Mouse (Mus musculus): ENCODE data around the gene Mr1. TPM values are rescaled to one million over a fixed set of nuclear protein-coding genes. Genes with fewer than 3 reads are reported as not detected.
A peak's percentile ranks its signal among the peaks of the same experiment; 100 is the strongest.

Gene Mr1
- total RNA-seq, 1 experiment from 2014 or later = 18.3 TPM

GRCm38 (mm10) chr1:155098486-155099279 lies 47.9 kb downstream of the Mr1 start:
- ATAC-seq (replicated peaks; ENCODE audit: insufficient number of reproducible peaks, low FRiP score, low TSS enrichment, poor library complexity, severe bottlenecking) = no peak

DNA sequence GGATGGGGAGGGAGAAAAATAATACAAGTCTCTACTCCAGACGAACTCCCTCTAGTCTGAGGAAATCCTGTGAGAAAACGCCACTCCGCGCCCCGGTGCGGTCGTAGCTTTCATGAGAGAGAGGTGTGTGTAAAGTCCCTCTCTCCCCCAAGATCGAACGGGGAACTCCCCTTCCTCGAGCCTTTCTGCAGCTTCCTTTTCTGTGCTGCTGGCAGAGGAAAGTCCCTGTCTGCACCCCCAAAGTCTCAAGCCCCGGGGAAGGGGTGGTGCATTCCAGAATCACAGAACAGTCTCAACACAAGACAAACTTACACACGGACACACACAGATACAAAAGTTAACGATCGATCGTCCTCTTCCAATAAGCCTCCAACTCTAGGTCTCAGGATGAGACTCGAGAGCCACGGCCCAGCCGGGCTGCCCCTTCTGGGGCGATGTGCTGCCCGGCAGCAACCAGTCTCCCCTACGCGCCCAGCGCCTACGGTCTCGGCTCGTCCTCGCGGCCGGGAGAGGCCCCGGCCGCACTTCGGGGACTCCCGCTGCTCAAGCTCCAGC lies 48.6 kb downstream of the Mr1 start:
- ATAC-seq (replicated peaks; ENCODE audit: insufficient number of reproducible peaks, low FRiP score, low TSS enrichment, poor library complexity, severe bottlenecking) = peak; percentile 45; the same call in 1 of the 2 replicates

DNA sequence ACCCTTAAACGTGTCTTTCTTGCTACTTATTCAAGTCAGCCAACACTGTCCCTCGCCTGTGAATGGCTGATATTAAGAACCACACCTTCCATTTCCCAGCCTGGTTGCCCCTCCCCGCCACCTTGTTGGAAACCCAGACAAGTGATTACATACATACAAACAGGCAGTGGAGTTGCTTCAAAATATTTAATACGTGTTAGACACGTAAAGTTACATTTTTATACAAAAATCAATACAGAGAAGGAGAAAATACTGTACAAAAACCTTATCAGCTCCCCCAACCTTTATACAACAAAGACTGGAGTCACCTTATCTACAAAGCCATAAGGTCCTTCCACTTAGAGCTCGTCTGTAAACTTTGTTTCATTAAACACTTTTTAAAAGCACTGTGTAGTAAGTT lies 49.3 kb downstream of the Mr1 start:
- no peak for ATAC-seq (replicated peaks; ENCODE audit: insufficient number of reproducible peaks, low FRiP score, low TSS enrichment, poor library complexity, severe bottlenecking)

GRCm38 (mm10) chr1:155096620-155097261 lies 49.9 kb downstream of the Mr1 start:
- peak; percentile 58 for ATAC-seq (replicated peaks; ENCODE audit: insufficient number of reproducible peaks, low FRiP score, low TSS enrichment, poor library complexity, severe bottlenecking)

- ATAC-seq (replicated peaks; ENCODE audit: insufficient number of reproducible peaks, low FRiP score, low TSS enrichment, poor library complexity, severe bottlenecking) = no peak
Measured at GRCm38 (mm10) chr1:155093971-155094707, 52.5 kb downstream of the Mr1 start.

DNA sequence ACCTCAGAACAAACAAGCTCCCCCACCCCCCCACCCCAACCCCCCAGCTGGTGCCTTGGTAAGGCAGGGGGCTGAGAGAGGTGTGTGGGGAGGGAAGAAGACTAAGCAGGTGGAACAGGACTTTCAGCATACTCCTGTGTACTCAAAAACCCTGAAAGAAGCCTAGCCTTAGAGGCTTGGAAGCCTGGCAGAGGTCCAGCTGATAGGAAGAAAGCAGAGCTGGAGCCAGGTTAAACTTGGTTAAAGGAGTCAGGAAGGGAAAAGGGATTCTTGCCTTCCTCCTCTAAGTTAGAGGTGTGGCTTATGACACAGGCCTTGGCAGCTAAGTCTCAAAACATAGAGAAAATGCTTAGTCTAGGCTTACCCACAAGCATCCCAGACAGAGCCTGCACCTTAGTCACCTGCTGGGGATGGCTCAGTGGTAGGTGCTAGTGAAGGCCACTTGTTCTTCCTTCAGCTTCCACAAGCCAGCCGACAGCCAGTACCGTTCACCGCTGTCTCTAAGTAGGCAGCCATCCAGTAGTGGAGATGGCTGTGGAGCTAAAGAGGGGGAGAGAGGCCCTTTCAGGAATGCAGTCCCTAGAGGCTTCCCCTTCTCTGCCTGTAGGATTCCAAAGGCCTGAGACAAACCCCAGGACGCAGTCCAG lies 53.3 kb downstream of the Mr1 start:
- no peak for ATAC-seq (replicated peaks; ENCODE audit: insufficient number of reproducible peaks, low FRiP score, low TSS enrichment, poor library complexity, severe bottlenecking)

DNA sequence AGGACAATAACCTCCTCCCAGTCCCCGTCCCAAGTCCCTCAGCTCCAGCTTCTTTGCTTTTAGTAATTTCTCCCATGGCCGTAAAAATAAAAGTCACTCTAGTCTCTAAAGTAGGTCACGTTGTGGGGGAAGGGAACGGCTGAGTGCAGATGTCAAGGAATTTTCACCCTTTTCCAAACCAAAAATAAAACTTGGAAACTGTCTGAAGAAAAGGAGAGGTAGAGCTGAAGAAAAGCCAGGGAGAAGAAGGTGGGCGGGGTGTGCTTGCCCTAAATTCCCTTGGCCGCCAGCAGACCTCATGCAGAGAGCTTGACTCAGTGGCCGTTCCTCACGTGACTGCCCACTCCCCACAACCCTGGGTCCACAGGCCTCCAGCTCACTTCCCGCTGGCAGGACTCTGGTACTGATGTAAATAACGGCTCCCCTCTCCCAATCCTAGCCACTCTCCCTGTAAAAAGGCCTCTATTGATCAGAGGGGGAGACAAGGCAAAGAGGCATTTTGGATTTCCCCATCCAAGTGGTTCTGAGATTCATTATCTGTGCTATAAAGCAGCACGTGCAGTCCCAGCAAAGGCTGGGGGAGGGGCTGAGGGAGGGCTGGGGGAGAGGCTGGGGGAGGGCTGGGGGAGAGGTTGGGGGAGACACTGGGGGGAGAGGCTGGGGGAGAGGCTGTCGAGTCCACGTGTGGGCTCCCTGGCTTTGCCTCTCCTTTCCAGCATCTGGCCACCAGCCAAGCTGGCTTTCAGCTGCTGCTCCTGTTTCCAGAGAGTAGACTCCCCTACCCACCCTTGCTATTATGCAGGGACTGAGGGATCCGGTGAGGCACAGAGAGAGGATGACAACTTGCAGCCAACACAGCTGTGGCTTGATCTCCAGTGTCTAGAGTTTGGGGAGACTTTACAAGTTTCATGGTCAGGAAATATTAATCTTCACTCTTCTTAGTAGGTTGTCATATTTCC lies 54.5 kb downstream of the Mr1 start:
- ATAC-seq (replicated peaks; ENCODE audit: insufficient number of reproducible peaks, low FRiP score, low TSS enrichment, poor library complexity, severe bottlenecking) = no peak

DNA sequence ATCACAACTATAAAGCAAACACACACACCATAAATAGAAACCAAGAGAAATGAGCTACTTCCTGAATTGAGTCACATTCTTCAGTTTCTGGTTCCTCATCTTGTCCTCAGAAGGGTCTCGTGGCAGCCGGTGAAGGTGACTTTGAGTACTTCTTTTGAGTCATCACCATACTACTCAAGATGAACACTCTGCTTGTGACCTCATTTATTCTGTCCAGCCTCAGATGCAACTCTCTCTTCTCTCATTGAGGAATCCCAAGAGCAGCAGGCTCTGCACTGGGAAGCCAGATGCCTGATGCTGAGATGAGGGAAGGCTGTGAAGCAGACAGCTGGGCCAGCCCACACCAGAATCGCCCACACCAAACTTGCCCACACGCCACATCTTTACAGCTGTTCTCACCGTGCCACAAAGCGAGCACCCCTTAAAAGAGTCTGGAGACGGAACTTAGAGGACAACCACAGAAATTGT lies 55.2 kb downstream of the Mr1 start:
- ATAC-seq (replicated peaks; ENCODE audit: insufficient number of reproducible peaks, low FRiP score, low TSS enrichment, poor library complexity, severe bottlenecking) = peak; percentile 91

GRCm38 (mm10) chr1:155090736-155091135 lies 55.9 kb downstream of the Mr1 start:
- ATAC-seq (replicated peaks; ENCODE audit: insufficient number of reproducible peaks, low FRiP score, low TSS enrichment, poor library complexity, severe bottlenecking) = no peak

- no peak for ATAC-seq (replicated peaks; ENCODE audit: insufficient number of reproducible peaks, low FRiP score, low TSS enrichment, poor library complexity, severe bottlenecking)
Measured at GRCm38 (mm10) chr1:155090327-155090726, 56.3 kb downstream of the Mr1 start.

DNA sequence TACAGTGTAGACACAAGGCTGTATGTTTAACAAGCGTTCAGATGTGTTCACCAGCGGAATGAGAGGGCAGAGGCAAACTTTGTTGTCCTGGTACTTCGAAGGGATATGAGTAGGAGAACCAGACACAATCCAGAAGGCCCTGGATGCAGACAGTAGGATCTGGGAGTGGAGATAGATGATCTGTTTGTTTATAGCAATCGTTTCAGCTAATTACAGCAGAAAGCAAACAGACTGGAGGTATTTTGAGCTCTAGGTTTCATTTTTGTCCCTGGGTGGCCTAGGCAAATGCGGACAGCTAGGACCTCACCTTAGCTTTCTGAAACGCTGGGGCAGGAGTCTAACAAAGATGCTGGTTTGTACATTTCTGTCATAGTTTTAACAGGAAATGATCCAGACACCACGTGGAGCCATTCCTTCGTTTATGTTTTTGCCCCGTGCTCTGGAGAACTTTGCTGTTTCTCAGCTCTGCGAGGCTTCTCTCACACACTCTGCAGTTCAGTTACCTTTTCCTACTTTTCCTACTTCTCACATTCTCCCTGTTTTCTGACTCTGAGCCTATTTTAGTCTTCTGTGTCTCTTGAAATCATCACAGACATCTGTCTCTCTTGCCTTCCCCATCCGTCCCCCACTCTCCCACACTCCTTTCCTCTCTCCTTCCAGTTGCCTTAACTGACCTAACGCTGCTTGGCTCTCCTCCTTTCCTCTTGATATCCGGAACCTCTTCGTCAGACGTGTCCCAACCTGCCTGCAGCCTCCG lies 57.6 kb downstream of the Mr1 start:
- no peak for ATAC-seq (replicated peaks; ENCODE audit: insufficient number of reproducible peaks, low FRiP score, low TSS enrichment, poor library complexity, severe bottlenecking)

DNA sequence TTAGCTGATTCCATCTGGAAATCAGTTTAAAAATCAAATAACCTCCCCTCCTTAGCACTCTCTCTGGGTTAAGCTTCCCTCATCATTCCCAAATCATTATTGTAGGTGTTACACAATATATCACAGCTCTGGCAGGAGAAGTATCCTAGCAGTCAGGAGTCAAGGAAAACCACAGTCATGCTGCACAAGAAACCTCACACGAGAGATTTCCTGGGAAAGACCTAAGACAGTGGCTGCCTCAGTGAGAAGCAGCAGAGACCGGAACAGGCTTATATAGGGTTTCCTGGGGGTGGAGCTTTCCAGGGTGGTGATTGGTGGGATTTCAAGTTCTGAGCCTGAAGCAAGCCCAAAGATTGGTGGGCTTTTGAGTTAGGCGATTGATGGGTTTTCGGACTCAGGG lies 58.6 kb downstream of the Mr1 start:
- ATAC-seq (replicated peaks; ENCODE audit: insufficient number of reproducible peaks, low FRiP score, low TSS enrichment, poor library complexity, severe bottlenecking) = no peak

DNA sequence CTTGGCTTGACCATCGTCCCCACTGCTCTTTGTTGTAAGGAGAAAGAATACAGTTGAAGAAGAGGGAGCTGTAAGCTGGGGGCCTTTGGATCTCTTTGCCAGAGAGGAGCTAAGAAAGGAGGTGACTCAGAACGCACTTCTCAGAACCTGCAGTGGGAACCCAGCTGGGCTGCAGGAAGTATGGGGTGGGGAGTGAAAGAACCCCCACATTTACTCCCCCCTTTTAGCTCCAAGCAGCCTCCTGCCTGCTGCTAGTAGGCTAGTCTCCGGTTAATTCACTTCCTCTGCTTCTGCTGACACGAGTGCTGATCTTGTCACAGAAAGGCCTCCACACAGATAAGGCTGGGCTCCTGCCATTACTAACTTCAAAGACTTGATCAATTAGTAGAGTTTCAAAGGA lies 59.7 kb downstream of the Mr1 start:
- ATAC-seq (replicated peaks; ENCODE audit: insufficient number of reproducible peaks, low FRiP score, low TSS enrichment, poor library complexity, severe bottlenecking) = no peak

- ATAC-seq (replicated peaks; ENCODE audit: insufficient number of reproducible peaks, low FRiP score, low TSS enrichment, poor library complexity, severe bottlenecking) = no peak
Measured at GRCm38 (mm10) chr1:155086416-155086815, 60.2 kb downstream of the Mr1 start.

GRCm38 (mm10) chr1:155084839-155085238 lies 61.8 kb downstream of the Mr1 start:
- ATAC-seq (replicated peaks; ENCODE audit: insufficient number of reproducible peaks, low FRiP score, low TSS enrichment, poor library complexity, severe bottlenecking) = no peak

DNA sequence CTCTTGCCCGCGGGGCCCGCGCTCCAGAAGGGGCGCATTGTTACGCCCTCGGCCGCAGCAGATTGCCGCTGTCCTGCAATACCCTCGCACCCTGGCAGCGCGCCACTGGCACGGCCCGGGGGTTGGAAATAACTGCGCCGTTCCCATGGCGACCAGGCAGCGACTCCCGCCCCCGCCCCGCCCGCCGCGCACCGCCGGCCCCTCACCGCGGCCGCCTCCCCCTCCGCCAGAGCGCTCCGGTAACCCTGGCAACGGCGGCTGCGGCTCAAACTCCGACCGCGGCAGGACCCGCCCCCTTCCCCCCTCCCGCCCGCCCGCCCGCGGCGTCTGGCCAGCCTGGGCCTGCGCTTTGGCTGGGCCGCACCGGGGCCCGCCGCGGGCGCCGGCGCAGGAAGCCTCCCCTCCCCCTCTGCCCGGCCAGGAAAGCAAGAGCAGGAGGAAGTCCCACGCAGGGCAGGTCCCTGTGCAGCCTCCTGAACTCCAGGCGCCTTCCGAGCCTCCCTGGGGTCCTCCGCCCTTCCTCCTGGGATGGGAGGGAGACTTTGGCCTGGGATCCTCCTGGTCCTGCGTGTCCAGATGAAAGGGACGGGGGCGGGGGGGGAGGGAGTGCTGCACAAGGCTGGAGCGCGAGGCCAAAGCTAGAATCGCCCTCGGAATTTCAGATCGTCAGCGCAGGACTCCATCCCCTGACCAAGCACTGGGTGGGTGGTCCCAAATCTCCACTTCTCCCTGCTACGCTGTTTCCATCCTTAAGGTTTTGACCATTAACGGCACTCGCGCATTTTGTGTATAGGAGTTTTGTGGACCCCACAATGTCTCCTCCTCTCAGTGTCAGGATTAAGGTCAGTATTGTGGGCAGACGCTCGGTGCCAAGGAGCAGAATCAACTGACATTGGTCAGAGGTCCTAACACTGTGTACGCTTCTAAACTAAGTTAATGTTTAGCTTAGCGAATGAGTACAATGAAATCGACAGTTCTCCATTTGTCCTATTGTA lies 63.0 kb downstream of the Mr1 start:
- ATAC-seq (replicated peaks; ENCODE audit: insufficient number of reproducible peaks, low FRiP score, low TSS enrichment, poor library complexity, severe bottlenecking) = peak; percentile 80

Data from monocyte, adult 5-6 weeks (primary cell).